Mouse (Mus musculus) kidney, postnatal 10 days (tissue): ENCODE data around the gene Prl3d2.
"Not testable (repeated sequence)": the region's sequence is repeated elsewhere in the genome, so short reads cannot be mapped to it uniquely, and the experiment has no call there.

Source experiments
- DNase-seq: peaks from one replicate; pipeline ENCODE4 v3.0.0; 2021; ENCODE audit warnings: mixed read lengths

Gene Prl3d2

GRCm38 (mm10) chr13:27121398-27121797 is at the start of gene Prl3d2:
Gene Prl3d2, plus strand, starts transcription at chr13:27121698.
- not testable (repeated sequence) for DNase-seq

- not testable (repeated sequence) for DNase-seq
Observed at GRCm38 (mm10) chr13:27093890-27094289, 27.6 kb upstream of the Prl3d2 start, which contains the start of gene Prl3d1. Gene Prl3d1, plus strand, starts transcription at chr13:27094190.

GRCm38 (mm10) chr13:27148264-27148663 is 26.8 kb downstream of the Prl3d2 start:
- DNase-seq = no peak

- not testable (repeated sequence) for DNase-seq
Observed at GRCm38 (mm10) chr13:27156490-27156889, 35.0 kb downstream of the Prl3d2 start, which contains the start of gene Prl3d3. Gene Prl3d3, plus strand, starts transcription at chr13:27156790.
